Mouse (Mus musculus) left cerebral cortex, adult 8-10 months (tissue): ENCODE data around the gene Nol4l. TPM values are rescaled to one million over a fixed set of nuclear protein-coding genes. Genes with fewer than 3 reads are reported as not detected.
A peak's percentile ranks its signal among the peaks of the same experiment; 100 is the strongest.

ENCODE experiments used
- DNase-seq, 2 experiments: peaks; one replicate each; pipeline ENCODE4 v3.0.0; 2022; ENCODE audit warnings: low spot score in 2 of 2
- total RNA-seq, 4 experiments: library from RNA; stranded (reverse); gene quantifications; 2 replicates each; pipeline ENCODE4 v1.2.4; 2022

The Nol4l gene
- total RNA-seq, 4 experiments from 2014 or later = 41.1 to 48.9 (median 45.1) TPM

DNA sequence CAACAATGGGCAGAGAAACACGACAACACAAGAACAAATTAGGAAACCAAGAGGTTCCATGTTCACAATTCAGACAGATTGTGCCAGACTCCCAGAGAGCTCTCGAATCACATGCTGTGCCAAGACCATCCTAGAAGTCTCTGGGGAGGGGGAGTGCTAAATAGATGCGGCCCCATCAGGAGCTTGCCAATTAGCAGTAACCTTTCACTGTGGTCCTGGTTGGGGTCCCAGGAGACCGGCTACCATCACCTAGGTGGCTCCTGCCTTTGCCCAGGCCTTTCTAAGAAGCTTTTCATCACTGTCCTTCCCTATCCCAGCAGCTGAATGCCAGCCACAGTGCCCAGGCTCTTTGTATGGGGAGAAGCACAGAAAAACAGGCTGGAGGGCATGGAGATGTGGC, 45.7 kb downstream of the Nol4l start:
- DNase-seq = no peak

DNA sequence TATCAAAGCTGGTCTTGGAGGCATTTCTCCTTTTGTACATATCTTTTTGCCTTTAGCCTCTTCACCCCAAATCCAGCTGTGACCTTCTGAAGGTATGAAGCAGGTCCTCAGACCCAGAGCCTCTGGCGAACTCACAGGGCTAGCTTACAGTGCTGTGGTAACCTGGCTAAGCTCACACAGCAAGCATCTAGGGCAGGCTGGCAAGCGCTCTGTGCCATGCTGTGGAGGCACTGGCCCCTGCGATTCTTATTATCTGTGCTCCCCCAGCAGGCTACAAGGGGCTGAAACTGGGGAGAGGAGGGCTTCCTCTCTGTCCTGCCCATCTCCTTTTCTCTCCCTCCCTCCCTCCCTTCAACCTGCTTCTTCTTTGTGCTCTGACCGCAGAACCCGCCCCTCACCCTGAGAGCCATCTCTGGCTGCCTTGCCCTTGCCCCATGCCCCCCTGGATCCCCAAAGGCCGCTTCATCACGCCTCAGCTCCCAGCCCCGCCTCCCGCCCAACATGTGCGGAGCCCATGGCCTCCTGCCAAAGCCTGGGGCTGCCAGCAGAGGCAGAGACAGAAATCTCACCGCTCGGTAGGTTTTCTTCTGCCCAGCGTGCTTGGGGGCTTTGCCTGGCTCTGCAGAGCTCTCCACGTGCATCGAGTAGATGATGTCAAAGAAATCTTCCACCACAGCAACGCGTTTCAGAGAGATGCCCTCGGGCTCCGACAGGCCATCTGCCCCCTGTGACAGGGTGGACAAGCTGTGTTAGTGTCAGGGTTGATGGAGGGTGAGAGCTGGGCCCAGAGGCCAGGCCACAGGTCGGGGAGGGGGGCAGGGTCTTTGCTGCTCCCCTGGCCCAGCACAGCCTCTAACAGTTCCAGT, 46.4 kb downstream of the Nol4l start:
- DNase-seq = peak in 1 of 2 experiments; percentile 61

DNA sequence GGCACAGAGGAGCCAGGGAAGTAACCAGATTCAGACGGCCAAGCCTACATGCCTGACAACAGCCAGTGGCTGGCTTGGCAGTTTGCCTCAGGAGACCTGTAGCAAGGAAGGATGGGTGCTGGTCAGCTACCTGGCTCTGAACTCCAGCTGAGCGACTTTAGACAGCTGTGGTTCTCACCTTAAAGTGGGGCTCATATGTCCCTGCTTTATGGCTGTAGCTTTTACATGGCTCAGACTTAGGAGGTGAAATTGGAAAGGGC, 48.0 kb downstream of the Nol4l start:
- DNase-seq = no peak

DNA sequence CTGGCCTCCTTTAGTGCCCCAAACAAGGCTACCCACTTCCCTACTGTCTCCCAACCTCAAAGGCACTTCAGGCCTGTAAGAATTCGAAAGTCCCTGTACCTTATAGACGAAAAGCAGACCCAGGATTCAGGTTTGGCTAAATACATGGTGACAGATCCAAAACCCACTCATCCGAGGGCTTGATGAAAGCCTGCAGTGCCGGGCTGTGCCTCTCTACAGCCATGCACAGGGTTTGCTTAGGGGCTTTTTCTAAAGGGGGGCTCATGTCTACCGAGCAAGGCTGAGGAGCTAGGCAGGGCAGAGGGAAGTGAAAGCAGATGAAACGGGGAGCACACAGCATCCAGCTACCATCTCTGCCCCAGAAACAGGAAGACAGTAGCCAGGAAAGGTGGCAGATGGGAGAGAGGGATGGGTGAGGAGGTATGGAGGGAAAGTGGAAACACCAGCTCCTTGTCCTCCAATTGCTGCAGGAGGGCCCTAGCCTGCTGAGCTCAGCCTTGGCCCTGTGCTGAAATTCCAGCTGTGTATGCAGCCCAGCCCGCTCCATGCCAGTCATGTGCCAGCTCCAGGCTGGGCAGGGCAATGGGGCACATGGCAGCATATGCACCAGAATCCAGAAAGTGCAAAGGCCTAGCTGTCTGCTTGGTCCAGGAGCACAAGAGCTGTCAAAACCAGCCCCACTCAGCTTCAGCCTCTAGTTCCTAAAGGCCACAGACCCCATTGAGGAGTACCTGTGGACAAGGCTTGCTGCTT, 48.5 kb downstream of the Nol4l start:
- DNase-seq = no peak

DNA sequence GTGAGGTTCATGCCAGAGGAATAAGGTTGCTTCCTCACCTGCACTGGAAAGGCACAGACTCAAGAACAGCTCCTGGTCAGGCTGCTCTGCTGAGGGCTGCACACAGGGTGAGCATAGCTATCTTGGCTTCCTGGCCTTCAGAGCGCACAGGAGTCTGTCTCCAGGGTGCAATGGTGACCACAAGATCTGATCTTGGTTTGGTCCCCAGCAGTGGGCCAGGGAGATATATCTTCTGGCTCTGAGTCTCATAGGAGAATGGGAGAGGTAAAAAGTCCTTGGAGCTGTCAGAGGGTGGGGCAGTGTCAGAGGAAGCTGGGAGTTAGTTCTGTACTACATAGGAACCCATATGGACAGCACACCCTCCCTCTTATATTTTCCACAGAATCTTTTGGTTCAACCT, 50.3 kb downstream of the Nol4l start:
- no peak for DNase-seq

DNA sequence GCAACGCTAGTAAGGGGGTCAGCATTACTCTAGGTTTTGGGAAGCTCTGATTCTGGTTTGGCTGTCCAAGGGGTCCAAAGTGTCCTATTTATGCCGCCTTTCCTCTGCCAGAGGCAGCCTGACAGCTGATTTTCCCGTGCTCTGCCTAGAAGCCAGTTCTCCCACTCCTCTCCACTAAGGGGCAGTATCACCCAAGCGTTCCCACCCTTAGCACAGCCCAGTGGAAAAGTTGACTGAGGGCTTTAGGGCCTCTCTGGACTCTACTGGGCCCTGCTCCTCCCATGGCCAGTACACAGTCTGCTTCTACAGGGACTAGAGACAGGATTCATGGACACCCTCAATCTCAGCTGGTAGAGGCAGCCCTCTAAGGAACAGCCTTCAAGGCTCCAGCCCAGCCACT, 51.2 kb downstream of the Nol4l start:
- DNase-seq = no peak

DNA sequence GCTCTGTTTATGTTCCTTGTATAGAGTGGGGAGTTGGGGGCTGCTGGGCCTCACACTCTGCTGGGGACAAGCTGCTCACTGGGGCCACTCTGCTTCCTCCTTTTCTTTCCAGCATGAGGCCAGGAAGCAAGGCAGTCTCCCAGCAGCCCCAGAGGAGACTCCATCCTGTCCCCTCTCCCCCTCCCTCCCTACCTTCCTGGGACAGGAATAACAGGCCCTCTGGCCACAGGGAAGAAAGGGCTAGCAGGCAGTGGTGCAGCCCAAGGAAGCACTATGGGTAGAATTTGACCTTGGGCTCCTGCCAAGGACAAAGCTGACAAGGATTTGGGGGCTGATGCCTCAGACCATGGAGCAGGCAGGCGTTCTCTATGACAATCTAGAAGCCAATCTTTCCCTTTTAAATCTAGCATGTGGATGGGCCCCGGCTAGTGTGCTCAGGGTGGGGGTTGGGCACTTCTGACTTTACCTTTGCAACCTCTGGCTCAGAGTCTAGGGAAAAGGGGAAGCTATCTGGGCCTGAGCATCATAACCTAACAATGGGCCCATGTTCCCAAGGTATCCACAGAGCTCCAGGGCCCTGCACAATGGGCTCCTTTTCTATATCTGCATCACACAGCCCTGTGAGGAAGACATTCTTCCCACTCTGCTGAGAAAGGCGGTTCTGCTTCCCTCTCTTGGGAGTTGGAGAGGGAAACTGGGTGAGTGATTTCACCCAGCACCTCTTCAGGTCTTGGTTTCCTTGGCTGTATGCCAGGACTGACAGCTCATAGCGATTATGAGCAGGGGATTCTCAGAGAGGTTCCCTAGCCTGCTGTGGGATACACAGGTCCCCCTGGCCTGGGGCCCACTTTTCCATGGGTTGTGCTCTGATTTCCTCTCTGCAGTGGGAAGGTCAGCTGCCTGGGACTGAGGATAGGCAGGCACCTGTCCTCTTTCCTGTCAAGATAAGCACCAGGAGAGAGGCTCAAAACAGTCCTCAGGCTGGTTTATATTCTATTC, 54.4 kb downstream of the Nol4l start:
- no peak for DNase-seq

DNA sequence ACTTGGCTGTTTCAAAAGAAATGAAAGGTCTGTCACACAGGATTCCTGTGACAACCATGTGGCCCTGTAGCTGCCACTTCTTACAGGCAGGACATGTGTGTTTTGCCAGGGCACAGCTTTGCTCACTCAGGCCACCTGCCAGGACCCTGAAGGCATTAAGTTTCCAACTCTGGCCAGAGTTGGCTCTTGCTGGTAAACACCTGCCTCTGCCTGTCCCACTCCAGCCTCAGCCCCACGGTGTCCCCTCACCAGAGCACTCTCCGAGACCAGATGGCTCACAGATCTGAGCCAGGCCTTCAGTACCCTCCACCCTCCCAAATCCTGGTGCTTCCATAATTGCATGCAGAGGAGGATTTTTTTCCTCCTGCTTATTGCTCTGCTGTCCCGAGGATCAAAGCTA, 58.8 kb downstream of the Nol4l start:
- no peak for DNase-seq

DNA sequence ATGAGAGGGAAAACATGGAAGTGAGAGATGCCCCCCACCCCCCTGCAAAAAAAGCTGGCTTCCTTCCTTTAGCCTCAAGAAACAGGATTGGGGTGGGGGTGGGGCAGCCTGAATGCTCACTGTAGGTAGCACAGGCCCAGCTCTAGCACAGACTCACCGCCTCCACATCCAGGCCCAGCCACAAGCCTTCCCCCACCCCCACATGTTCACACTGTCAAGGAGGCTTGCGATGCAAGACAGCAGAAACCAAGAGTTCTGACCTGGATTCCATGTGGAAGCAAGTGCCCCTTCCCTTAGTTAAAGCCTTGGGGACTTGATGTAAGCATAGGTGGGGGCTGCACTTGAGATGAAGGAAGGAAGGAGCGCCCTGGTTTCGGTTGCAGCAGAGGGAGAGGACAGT, 60.0 kb downstream of the Nol4l start:
- DNase-seq = no peak

DNA sequence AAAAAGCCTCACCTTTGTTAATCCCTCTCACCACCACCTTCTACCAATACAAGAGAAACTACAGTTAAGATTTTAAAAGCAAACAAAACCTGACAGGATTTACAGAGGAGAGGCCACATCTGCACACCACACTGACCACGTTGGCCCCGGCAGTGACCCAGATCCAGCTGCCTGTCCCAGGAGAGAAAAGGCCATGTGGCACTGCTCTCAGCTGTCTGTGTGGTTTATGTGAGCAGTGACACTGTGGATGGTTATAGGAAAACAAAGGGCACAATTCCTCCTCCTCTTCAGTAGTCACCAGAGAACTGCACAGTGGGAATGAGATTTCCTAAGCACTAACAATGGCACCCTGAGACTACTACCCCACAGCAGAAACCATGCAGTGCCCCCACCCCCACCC, 60.5 kb downstream of the Nol4l start:
- no peak for DNase-seq

DNA sequence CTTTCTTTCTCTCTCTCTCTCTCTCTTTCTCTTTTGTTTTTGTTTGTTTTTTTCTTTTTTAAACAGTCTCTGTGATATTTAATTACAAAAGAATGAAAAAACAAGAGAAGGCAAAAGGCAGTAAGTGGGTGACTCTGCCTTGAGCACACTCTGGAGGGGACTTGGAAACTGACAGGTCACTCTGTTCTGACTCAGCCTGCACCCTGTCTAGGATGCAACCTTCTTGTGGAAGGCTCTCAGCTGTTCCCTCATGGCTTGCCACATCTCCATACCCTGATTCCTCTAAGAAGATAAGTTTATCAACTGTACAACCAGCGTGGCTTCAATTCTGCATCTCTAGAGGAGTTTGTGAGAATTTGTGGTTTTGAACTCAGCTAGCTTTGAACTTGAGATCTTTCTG, 62.4 kb downstream of the Nol4l start:
- no peak for DNase-seq

DNA sequence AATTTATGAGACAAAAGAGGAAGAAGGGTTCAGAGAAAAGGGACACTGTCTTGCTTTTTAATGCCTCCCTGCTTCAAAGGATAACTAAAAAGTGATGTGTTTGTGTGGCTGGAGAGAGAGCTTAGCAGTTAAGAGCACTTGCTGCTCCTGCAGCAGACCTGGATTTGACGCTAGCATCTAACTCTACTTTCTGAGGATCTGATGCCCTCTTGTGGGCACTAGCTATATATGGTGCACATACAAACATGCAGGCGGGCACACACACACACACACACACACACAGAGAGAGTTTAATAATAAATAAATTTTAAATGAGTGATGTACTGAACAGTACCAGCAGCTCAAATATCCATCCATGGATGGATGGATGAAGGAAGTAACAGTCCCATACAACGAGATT, 66.5 kb downstream of the Nol4l start:
- no peak for DNase-seq

DNA sequence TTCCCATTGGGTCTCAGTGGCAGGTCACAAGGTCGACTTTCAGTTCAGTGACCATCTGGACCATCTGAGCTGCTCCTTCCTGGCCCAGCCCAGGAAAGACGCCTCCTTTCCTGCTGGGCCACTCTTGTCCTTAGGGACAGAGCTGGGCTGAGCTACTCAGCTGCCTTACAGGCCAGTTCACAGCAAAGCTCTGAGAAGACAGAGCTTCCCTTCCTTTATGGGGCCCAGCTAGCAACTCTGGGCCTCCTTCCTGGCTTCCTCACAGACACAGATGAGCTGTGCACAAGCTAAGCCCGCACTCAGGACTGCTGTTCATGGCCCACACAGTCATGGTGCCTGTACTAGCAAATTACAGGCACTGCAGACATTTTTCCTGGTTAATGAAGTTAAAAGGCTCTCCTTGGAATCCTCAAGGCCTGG, 71.7 kb downstream of the Nol4l start:
- no peak for DNase-seq

DNA sequence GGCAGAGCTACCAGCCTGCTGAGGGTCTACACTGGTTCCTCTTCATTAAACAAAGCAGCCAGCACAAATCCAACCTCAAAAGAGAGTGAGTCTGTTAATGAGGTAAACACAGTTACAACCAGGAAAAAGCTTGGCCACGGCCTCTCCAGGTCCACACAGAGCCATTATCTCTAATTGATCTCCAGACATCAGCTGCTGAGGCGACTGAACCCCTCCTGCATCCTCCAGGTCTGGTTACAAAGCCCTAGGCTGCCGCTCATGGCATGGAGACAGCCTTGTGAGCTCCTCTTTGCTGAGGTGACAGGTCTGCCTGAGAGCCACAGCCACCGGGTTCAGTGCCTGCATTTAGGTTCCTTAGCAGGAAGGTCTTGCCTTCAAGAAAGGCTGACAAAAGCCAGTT, 72.3 kb downstream of the Nol4l start:
- no peak for DNase-seq

DNA sequence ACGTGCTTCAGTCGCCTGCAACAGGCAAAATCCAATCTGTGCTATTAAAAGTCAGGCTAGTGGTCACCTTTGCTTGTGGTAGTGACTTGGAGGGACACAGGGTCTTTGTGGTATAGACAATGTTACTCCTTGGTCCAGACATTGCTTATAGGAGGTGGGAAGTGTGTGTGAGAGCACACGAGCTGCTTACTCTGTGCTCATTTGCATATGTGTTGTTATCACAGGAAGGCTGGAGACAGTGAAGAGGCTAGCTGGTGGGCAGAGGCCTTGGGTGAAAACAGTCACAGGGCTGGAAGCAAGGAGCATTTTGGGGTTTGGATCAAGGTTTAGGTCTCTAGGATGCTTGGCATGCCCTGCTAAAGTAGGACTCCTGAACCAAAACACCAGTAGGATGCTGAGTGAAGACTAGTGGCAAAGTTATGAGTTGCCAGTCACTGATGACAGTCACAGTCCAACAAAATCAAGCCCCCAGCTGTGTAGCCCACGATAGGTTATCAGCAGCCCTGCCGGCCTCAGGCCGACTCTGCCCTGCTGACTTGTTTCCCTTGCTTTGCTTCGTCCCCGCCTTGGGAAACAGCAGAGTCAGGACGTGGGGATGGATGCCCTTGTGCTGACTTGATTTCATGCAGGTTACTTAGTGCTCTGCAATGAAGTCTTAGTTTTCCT, 74.8 kb downstream of the Nol4l start:
- DNase-seq = no peak

DNA sequence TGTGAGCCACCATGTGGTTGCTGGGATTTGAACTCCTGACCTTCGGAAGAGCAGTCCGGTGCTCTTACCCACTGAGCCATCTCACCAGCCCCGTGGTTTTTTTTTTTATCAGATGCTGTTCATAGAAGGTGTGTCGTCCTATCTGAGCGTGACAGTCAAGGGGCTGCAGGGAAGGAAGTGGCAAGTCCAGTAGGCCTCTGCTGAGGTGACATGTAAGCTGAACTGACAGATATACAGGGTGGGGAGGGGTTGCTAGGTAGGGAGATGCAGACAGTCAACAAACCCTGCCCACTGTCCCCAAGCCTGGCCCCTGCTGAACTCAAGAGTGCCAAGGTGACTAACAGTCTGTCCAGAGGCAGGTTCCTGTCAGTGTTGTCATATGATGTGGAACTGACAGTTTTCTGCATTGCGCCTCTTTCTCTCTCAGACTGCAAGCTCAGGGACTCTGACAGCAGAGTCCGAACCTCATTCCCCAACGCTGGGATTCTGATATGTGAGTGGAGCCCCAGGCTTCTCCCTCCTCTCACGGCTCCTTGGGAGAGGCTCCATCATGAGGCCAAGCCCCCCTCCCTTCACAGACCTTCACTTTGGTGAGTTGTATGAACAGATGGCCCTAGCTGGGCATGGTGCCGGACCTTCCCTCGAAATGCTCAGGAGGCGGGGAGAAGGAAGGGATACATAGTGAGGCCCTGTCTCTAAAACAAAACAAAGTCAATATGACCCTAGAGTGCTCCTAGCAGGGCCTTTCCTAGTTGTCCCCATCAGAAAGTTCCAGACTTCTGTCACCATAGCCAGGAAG, 75.6 kb downstream of the Nol4l start:
- DNase-seq = no peak

DNA sequence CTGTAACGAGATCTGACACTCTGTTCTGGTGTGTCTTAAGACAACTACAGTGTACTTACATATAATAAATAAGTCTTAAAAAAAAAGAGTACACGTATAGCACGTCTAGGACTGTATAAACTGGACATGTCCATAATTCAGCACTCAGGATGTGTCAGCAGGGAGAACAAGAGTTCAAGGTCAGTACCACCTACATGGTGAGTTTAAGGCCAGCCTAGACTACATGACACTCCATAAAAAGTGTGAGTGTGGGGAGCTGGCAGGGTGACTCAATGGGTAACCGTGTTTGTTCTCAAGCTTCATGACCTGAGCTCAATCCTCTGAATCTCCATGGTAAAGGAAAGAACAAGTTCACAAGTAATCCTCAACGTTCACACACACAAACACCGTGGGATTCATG, 81.3 kb downstream of the Nol4l start:
- DNase-seq = no peak

DNA sequence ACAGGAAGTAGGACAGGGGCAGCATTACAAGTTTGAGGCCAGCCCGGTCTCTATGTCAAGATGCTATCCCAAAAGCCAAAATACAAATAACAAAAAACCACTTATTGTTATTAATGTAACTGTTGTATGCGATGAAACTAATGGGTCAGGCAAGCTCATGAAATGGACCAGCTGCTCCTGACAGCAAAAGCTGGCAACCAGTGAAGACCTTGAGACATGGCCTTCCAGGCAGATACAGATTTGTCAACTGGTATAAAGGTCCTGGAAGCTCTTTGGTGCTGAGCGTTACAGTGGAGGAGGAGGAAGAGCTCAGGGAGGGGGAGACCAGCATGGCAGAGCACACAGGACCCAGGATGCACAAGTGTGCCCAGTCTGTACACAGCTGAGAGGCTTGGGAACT, 82.1 kb downstream of the Nol4l start:
- DNase-seq = no peak

DNA sequence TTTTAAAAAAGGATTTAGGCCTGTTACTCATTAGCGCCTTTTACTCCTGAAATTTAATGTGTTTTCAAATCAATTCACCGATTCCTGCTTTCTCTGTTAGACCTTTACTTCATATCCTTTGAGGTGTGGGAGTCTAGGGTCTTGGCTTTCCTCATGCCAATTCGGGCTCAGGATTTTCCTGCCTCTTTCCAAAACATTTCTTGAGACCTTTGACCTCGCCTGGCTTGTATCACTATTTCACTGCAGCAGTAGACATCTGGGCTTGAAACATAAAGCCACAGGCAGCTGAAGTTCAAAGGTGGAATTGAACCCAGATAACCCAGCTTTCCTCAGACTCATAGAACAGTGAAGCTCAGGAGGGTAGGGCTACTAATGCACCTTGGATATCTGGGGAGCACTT, 83.3 kb downstream of the Nol4l start:
- DNase-seq = no peak

DNA sequence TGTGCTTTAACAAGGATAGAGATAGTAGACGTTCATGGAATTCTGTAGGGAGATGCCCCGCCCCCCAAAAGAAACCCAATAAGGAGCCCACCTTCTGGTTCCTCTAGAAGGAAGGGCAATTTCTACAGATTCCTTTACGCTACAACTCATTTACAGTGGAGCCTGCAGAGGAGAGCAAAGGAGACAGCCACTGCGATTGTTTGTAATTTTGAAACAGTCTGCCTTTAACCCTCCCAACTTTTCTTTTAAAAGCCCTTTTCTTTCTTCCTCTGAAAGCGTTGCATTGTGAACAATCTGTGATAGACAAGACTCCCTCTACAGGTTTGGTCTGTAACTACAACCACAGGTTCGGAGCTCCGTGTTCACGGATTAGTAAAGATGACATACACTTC, 83.8 kb downstream of the Nol4l start:
- DNase-seq = no peak
